20 mouse cellular contexts compared by ENCODE assay signal in genomic region chr12:76281111-76281660, GRCm38 (mm10). TPM values are rescaled to one million over a fixed set of nuclear protein-coding genes. Genes with fewer than 3 reads are reported as not detected.
"Had no signal": no experiment of that assay in that cellular context is flagged by ENCODE, and none has a peak within 500 bp of the region (broad histone marks: within the 10 kb centered on the region; RNA-seq: fewer than 3 reads in every experiment).

No protein-coding gene starts in this region.

- H3K4me3 ChIP-seq: limb, embryonic 12.5 days; limb, embryonic 15.5 days; liver, embryonic 13.5 days had no signal

- DNase-seq: kidney, adult 18-20 months; kidney, adult 9 months; kidney, postnatal 14 days; left cerebral cortex, postnatal 4 days; liver, embryonic 13.5 days; lung, adult 2 months; lung, postnatal 14 days; lung, postnatal 4 days; midbrain, embryonic 14.5 days; thymus, adult 18-20 months; thymus, postnatal 14 days; thymus, postnatal 4 days had no signal

- H3K27ac ChIP-seq: limb, embryonic 12.5 days; limb, embryonic 15.5 days; liver, embryonic 13.5 days had no signal

RNA-seq across cellular contexts. Expression of gene Tex21, which starts 34.6 kb away (rescaled TPM):
- total RNA-seq: layer of hippocampus, adult 8-10 months; layer of hippocampus, postnatal 25 days; left cerebral cortex, adult 18-20 months; left cerebral cortex, postnatal 14 days; left cerebral cortex, postnatal 4 days; megakaryocyte progenitor cell, adult 5-6 weeks; midbrain, postnatal 0 days had no signal
